Comparison of ENCODE assay signal across 8 mouse cellular contexts in the genomic region with DNA sequence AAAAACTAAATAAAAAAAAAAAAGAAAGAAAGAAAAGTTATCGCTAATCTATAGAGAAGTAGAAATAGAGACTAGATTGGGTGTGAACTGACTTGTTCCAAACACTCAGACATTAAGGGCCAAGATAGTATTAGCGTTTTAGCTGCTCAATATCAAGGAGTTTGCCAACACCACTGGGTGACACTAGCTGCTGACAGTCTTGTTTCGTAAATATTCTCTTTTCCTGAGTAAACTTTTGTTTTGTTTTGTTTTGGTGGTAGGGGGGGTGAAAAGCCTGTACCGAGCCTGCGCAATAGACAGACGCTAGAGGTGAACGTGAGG. TPM values are rescaled to one million over a fixed set of nuclear protein-coding genes. Genes with fewer than 3 reads are reported as not detected.
DNase-seq lines count a peak whose midpoint lies in the region; ATAC-seq and TF ChIP-seq lines count a peak whose summit lies in the region.

No protein-coding gene starts in this region.

- H3K27me3 ChIP-seq in heart, embryonic 15.5 days = no peaks in the 10 kb centered on the region
- no peaks in the 10 kb centered on the region for H3K27me3 ChIP-seq in MEL (ENCODE audit: control insufficient read depth in 1 of 2, insufficient read depth in 2 of 2, low read length in 2 of 2)
- no peaks in the 10 kb centered on the region for H3K27me3 ChIP-seq in hindbrain, embryonic 12.5 days
- no peaks in the 10 kb centered on the region for H3K27me3 ChIP-seq in midbrain, embryonic 11.5 days (ENCODE audit: control insufficient read depth, insufficient read depth, low read length)

- H3K9me3 ChIP-seq in heart, embryonic 15.5 days (replicated peaks) = no peaks in the 10 kb centered on the region
- no peaks in the 10 kb centered on the region for H3K9me3 ChIP-seq in MEL (replicated peaks; ENCODE audit: insufficient read depth, low read length)
- H3K9me3 ChIP-seq in hindbrain, embryonic 12.5 days (replicated peaks) = no peaks in the 10 kb centered on the region
- no peaks in the 10 kb centered on the region for H3K9me3 ChIP-seq in midbrain, embryonic 11.5 days (ENCODE audit: control insufficient read depth, low read length)

- H3K4me2 ChIP-seq in heart, embryonic 15.5 days = peak overlapping the region; percentile 60
- H3K4me2 ChIP-seq in hindbrain, embryonic 12.5 days (replicated peaks) = peak overlapping the region; percentile 47
- peak overlapping the region; percentile 29; the same call in 1 of the 2 replicates for H3K4me2 ChIP-seq in midbrain, embryonic 11.5 days

- TF ChIP-seq EP300 in MEL (IDR thresholded peaks at IDR 0.05; ENCODE audit: low read depth in 1 of 2, low read length in 2 of 2) = peak in 1 of 2 experiments; percentile 15; a peak in 1 of 4 replicates

- H3K79me2 ChIP-seq in MEL (ENCODE audit: control insufficient read depth, insufficient read depth, low read length, poor library complexity) = peaks cover 38% of the 10 kb centered on the region

- no peak overlapping the region for H3K9ac ChIP-seq in heart, embryonic 15.5 days
- peak overlapping the region; percentile 71 for H3K9ac ChIP-seq in MEL (ENCODE audit: control insufficient read depth, low read depth, low read length, poor library complexity, severe bottlenecking)
- H3K9ac ChIP-seq in hindbrain, embryonic 12.5 days = no peak overlapping the region
- H3K9ac ChIP-seq in midbrain, embryonic 11.5 days (ENCODE audit: low read length) = no peak overlapping the region

- 13% methylated on average over 7 of the region's 7 CpGs for WGBS in heart, embryonic 15.5 days
- WGBS in hindbrain, embryonic 12.5 days = 20% methylated on average over 7 of the region's 7 CpGs
- WGBS in midbrain, embryonic 11.5 days = 19% methylated on average over 7 of the region's 7 CpGs

- no peak for TF ChIP-seq POLR2A in MEL (IDR thresholded peaks at IDR 0.05; ENCODE audit: control insufficient read depth in 1 of 2, insufficient read depth in 1 of 2, low read depth in 1 of 2, low read length in 2 of 2, poor library complexity in 1 of 2)

- no peak for TF ChIP-seq RAD21 in MEL (IDR thresholded peaks at IDR 0.05; ENCODE audit: low read depth, low read length)

- DNase-seq in heart, postnatal 10 days = no peak
- no peak for DNase-seq in MEL (ENCODE audit: low read depth, low spot score)
- no peak for DNase-seq in midbrain, embryonic 11.5 days (ENCODE audit: low spot score, missing footprints)
- no peak for DNase-seq in frontal cortex, postnatal 36 days (ENCODE audit: low spot score in 2 of 2)
- no peak for DNase-seq in right cerebral cortex, postnatal 14 days
- no peak for DNase-seq in right cerebral cortex, postnatal 25 days

- H3K36me3 ChIP-seq in heart, embryonic 15.5 days = no peaks in the 10 kb centered on the region
- H3K36me3 ChIP-seq in MEL (ENCODE audit: control insufficient read depth in 1 of 2, insufficient read depth in 2 of 2, low read length in 2 of 2) = peaks cover 2 to 44% of the 10 kb centered on the region in 2 experiments; a peak in 2 of 4 replicates
- no peaks in the 10 kb centered on the region for H3K36me3 ChIP-seq in hindbrain, embryonic 12.5 days
- no peaks in the 10 kb centered on the region for H3K36me3 ChIP-seq in midbrain, embryonic 11.5 days (ENCODE audit: control insufficient read depth, insufficient read depth, low read length)

- intact Hi-C loops in heart, postnatal 10 days (cut with DNase I) = no loop called here

- ATAC-seq in heart, embryonic 15.5 days (replicated peaks; ENCODE audit: insufficient number of reproducible peaks, insufficient read depth, low FRiP score, low read depth) = no peak
- ATAC-seq in hindbrain, embryonic 12.5 days (ENCODE audit: low FRiP score) = no peak
- no peak for ATAC-seq in midbrain, embryonic 11.5 days (ENCODE audit: low FRiP score)

- H3K4me1 ChIP-seq in heart, embryonic 15.5 days (replicated peaks) = 0 out of 2 replicates have a peak, but pooled peaks cover 10% of the 10 kb centered on the region
- peaks cover 12 to 39% of the 10 kb centered on the region in 2 experiments for H3K4me1 ChIP-seq in MEL (ENCODE audit: control insufficient read depth in 1 of 2, insufficient read depth in 2 of 2, low read length in 2 of 2)
- H3K4me1 ChIP-seq in hindbrain, embryonic 12.5 days = peaks cover 11% of the 10 kb centered on the region
- H3K4me1 ChIP-seq in midbrain, embryonic 11.5 days (ENCODE audit: control insufficient read depth, insufficient read depth, low read length) = peaks cover 8% of the 10 kb centered on the region

- H3K27ac ChIP-seq in heart, embryonic 15.5 days = peak overlapping the region; percentile 93
- H3K27ac ChIP-seq in MEL (ENCODE audit: control insufficient read depth, low read depth, low read length) = peak overlapping the region; percentile 91
- H3K27ac ChIP-seq in hindbrain, embryonic 12.5 days = 0 out of 2 replicates have a peak overlapping the region, but pooled peaks have one; percentile 55
- H3K27ac ChIP-seq in midbrain, embryonic 11.5 days (ENCODE audit: low read depth, low read length) = no peak overlapping the region

- no peak for TF ChIP-seq CTCF in MEL (IDR thresholded peaks at IDR 0.05 in 2 of 3, conservative IDR thresholded peaks at IDR 0.05 in 1 of 3; ENCODE audit: control insufficient read depth in 1 of 3, insufficient read depth in 1 of 3, low read depth in 2 of 3, low read length in 3 of 3, poor library complexity in 1 of 3, severe bottlenecking in 1 of 3)

- peak overlapping the region; percentile 78 for H3K4me3 ChIP-seq in heart, embryonic 15.5 days
- peak overlapping the region; percentile 52 to 77 for H3K4me3 ChIP-seq in MEL (ENCODE audit: control insufficient read depth in 1 of 2, insufficient read depth in 1 of 2, low read depth in 2 of 2, low read length in 2 of 2)
- H3K4me3 ChIP-seq in hindbrain, embryonic 12.5 days = peak overlapping the region; percentile 80
- H3K4me3 ChIP-seq in midbrain, embryonic 11.5 days (ENCODE audit: low read depth, low read length) = peak overlapping the region; percentile 2; the same call in 1 of the 2 replicates

TF ChIP-seq in MEL, 35 proteins besides CTCF, POLR2A, EP300 and RAD21 (continues in another document):
- peak; percentile 77 for TF ChIP-seq NRF1 (IDR thresholded peaks at IDR 0.05; ENCODE audit: insufficient read depth, low read depth, low read length, poor library complexity, severe bottlenecking)
- TF ChIP-seq ZMIZ1 (IDR thresholded peaks at IDR 0.05; ENCODE audit: low read depth, low read length) = 0 out of 2 replicates have a peak, but pooled peaks have one; percentile 48
- TF ChIP-seq SIN3A (IDR thresholded peaks at IDR 0.05; ENCODE audit: low read length) = 0 out of 2 replicates have a peak, but pooled peaks have one; percentile 82
- TF ChIP-seq E2F4 (IDR thresholded peaks at IDR 0.05; ENCODE audit: borderline replicate concordance, low read depth, low read length) = no peak
- no peak for TF ChIP-seq UBTF (IDR thresholded peaks at IDR 0.05; ENCODE audit: borderline replicate concordance, insufficient read depth, low read depth, low read length)
- TF ChIP-seq MXI1 (IDR thresholded peaks at IDR 0.05; ENCODE audit: low read depth, low read length) = peak; percentile 57

RNA-seq across cellular contexts. Expression of a gene that starts 0.4 kb away (rescaled TPM):
- 24.7 and 31.7 TPM in 2 replicates for polyA plus RNA-seq in heart, embryonic 15.5 days (2015; fragmentation: Nextera tagmentation; extraction: Ambion mirVana)
- 10 to 100 TPM; 34.0 to 38.8 TPM for total RNA-seq in heart, postnatal 10 days (2021)
- total RNA-seq in MEL (2012; rRNA removed) = 76.4 and 82.6 TPM in 2 replicates
- 1,000 to 10,000 TPM in 1 of 2 experiments, 100 to 1,000 TPM in 1; 197 to 1,180 TPM for polyA plus RNA-seq in MEL (2012; ENCODE audit: insufficient read depth in 1 of 2, insufficient read length in 2 of 2, low read depth in 1 of 2, low replicate concordance in 2 of 2, missing spikeins in 1 of 2)
- 60.8 and 72.2 TPM in 2 replicates for polyA plus RNA-seq in hindbrain, embryonic 12.5 days (2016; fragmentation: Nextera tagmentation; extraction: Ambion mirVana)
- 33.9 and 34.8 TPM in 2 replicates for polyA plus RNA-seq in midbrain, embryonic 11.5 days (2014; fragmentation: Nextera tagmentation; extraction: Ambion mirVana)

RNA-seq across cellular contexts. Expression of a gene that starts 18.7 kb away (rescaled TPM):
- polyA plus RNA-seq in heart, embryonic 15.5 days (2015; fragmentation: Nextera tagmentation; extraction: Ambion mirVana) = 0.69 and 1.0 TPM in 2 replicates
- under 1 TPM; 0.79 to 0.94 TPM for total RNA-seq in heart, postnatal 10 days (2021)
- 0.26 and 0.31 TPM in 2 replicates for total RNA-seq in MEL (2012; rRNA removed)
- 1 to 10 TPM in 1 of 2 experiments, not detected in 1; 1.4 TPM for polyA plus RNA-seq in MEL (2012; ENCODE audit: insufficient read depth in 1 of 2, insufficient read length in 2 of 2, low read depth in 1 of 2, low replicate concordance in 2 of 2, missing spikeins in 1 of 2)
- 1.1 and 2.0 TPM in 2 replicates for polyA plus RNA-seq in hindbrain, embryonic 12.5 days (2016; fragmentation: Nextera tagmentation; extraction: Ambion mirVana)
- polyA plus RNA-seq in midbrain, embryonic 11.5 days (2014; fragmentation: Nextera tagmentation; extraction: Ambion mirVana) = 0.86 and 1.1 TPM in 2 replicates

RNA-seq across cellular contexts. Expression of a gene that starts 37.3 kb away (rescaled TPM):
- polyA plus RNA-seq in heart, embryonic 15.5 days (2015; fragmentation: Nextera tagmentation; extraction: Ambion mirVana) = 4.5 and 6.3 TPM in 2 replicates
- total RNA-seq in heart, postnatal 10 days (2021) = 1 to 10 TPM; 2.1 to 2.8 TPM
- 5.9 and 6.4 TPM in 2 replicates for total RNA-seq in MEL (2012; rRNA removed)
- polyA plus RNA-seq in MEL (2012; ENCODE audit: insufficient read depth in 1 of 2, insufficient read length in 2 of 2, low read depth in 1 of 2, low replicate concordance in 2 of 2, missing spikeins in 1 of 2) = 10 to 100 TPM in 1 of 2 experiments, not detected in 1; 21.7 TPM
- polyA plus RNA-seq in hindbrain, embryonic 12.5 days (2016; fragmentation: Nextera tagmentation; extraction: Ambion mirVana) = 9.5 and 10.0 TPM in 2 replicates
- polyA plus RNA-seq in midbrain, embryonic 11.5 days (2014; fragmentation: Nextera tagmentation; extraction: Ambion mirVana) = 13.2 and 13.3 TPM in 2 replicates

RNA-seq across cellular contexts. Expression of a gene that starts 43.0 kb away (rescaled TPM):
- 22.3 and 32.0 TPM in 2 replicates for polyA plus RNA-seq in heart, embryonic 15.5 days (2015; fragmentation: Nextera tagmentation; extraction: Ambion mirVana)
- total RNA-seq in heart, postnatal 10 days (2021) = 10 to 100 TPM; 15.5 to 15.8 TPM
- total RNA-seq in MEL (2012; rRNA removed) = 66.7 and 67.0 TPM in 2 replicates
- polyA plus RNA-seq in MEL (2012; ENCODE audit: insufficient read depth in 1 of 2, insufficient read length in 2 of 2, low read depth in 1 of 2, low replicate concordance in 2 of 2, missing spikeins in 1 of 2) = 10 to 100 TPM in 1 of 2 experiments, not detected in 1; 96.0 TPM
- polyA plus RNA-seq in hindbrain, embryonic 12.5 days (2016; fragmentation: Nextera tagmentation; extraction: Ambion mirVana) = 35.1 and 40.1 TPM in 2 replicates
- 10.1 and 11.2 TPM in 2 replicates for polyA plus RNA-seq in midbrain, embryonic 11.5 days (2014; fragmentation: Nextera tagmentation; extraction: Ambion mirVana)

RNA-seq across cellular contexts. Expression of a gene that starts 51.2 kb away (rescaled TPM):
- 25.9 and 31.1 TPM in 2 replicates for polyA plus RNA-seq in heart, embryonic 15.5 days (2015; fragmentation: Nextera tagmentation; extraction: Ambion mirVana)
- total RNA-seq in heart, postnatal 10 days (2021) = 10 to 100 TPM; 27.7 to 30.2 TPM
- 36.2 and 40.5 TPM in 2 replicates for total RNA-seq in MEL (2012; rRNA removed)
- polyA plus RNA-seq in MEL (2012; ENCODE audit: insufficient read depth in 1 of 2, insufficient read length in 2 of 2, low read depth in 1 of 2, low replicate concordance in 2 of 2, missing spikeins in 1 of 2) = 100 to 1,000 TPM in 1 of 2 experiments, 10 to 100 TPM in 1; 84.6 to 244 TPM
- 72.5 and 79.2 TPM in 2 replicates for polyA plus RNA-seq in hindbrain, embryonic 12.5 days (2016; fragmentation: Nextera tagmentation; extraction: Ambion mirVana)
- polyA plus RNA-seq in midbrain, embryonic 11.5 days (2014; fragmentation: Nextera tagmentation; extraction: Ambion mirVana) = 51.7 and 52.0 TPM in 2 replicates

Comparison
In these comparisons a context has a peak if more than half of its experiments do, and no peak if none do; other contexts are left out.
1. H3K4me3 ChIP-seq: peak in every context shown above with its lines; median percentile 80 in hindbrain, embryonic 12.5 days; 78 in heart, embryonic 15.5 days; 64 in MEL; 2 in midbrain, embryonic 11.5 days.